Mouse (Mus musculus): ENCODE results near the gene Dusp10.

DNA sequence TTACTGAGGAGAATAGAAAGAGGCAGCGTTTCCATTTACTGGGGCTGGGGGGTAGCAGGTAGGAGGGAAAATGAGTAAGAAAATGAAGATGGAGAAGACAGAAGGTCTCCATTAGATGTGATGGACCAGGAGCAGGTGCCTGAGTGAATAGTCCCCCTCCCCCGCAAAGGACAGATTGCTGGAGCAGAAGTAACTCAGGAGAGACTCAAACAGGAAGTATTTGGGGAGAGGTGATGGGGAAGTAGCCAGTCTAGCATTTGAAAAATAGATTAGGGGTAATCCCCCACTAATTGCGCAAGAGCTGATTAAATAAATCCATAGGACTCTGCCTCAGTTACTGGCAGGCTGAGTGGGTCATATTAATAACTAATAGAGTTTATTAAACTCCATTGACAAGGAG lies 66.2 kb downstream of the Dusp10 start:
- TF ChIP-seq TAL1 (IDR thresholded peaks at IDR 0.05; ENCODE audit: low read length) (no peak), GATA1 (IDR thresholded peaks at IDR 0.05; ENCODE audit: low read length) (no peak)

Data from erythroblast, embryonic 14.5 days (primary cell).